Mouse (Mus musculus): Measurements from ENCODE around the gene Igfbp6.

- TF ChIP-seq POLR2A (IDR thresholded peaks at IDR 0.05; ENCODE audit: control insufficient read depth, low read depth, low read length) (no peak), CTCF (IDR thresholded peaks at IDR 0.05; ENCODE audit: control insufficient read depth, insufficient read depth, insufficient replicate concordance, low read depth, low read length) (no peak)
Observed at GRCm38 (mm10) chr15:102105360-102105759, 38.8 kb upstream of the Igfbp6 start.
